Mouse (Mus musculus): ENCODE results near the gene Xrn2.
A peak's percentile ranks its signal among the peaks of the same experiment; 100 is the strongest.
"Not testable (repeated sequence)": the region's sequence is repeated elsewhere in the genome, so short reads cannot be mapped to it uniquely, and the experiment has no call there.

Xrn2 gene

GRCm38 (mm10) chr2:147012623-147013184, at the start of gene Xrn2:
Gene Xrn2 (plus strand): TSS chr2:147012996.
- DNase-seq (ENCODE audit: low read depth, low spot score) = peak; percentile 95

DNA sequence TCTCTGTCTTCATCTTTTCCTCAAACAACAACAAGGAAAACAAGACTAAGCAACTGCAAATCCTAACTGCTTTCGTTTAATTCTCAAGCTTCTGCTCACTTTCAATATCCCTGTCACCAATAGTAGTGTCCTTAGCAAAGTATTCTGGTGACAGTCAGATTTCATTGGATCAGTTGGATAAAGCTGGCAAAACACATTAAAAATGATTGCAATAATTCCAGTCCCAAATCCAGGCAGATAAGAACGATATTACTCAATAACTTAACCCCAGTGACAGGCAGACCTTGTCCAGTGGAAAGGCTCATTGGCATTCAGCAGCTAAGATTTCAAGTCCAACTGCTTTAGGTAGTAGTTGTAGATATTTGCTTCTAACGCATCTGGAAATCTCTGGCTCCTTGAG, 37.8 kb upstream of the Xrn2 start:
- no peak for DNase-seq (ENCODE audit: low read depth, low spot score)

- no peak for DNase-seq (ENCODE audit: low read depth, low spot score)
Measured at GRCm38 (mm10) chr2:146975453-146976028, 37.3 kb upstream of the Xrn2 start.

DNA sequence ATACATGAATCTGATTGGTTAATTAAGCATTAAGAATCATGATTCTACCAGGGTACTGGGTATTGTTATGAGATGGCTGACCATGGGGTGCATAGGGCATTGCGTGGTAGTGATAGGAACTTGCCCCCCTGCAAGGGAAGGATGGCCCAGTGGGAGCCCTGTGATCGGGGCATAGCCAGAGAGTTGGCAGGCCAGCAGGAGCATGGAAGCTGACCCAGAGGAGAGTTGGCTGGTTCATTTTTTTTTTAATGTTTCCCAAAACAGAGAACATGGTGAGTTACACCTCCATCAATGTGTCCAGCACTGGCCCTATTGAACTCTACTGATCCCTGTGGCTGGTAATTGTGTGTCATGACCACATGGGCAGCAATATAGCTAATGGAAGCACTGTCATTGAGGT, 30.0 kb upstream of the Xrn2 start:
- DNase-seq (ENCODE audit: low read depth, low spot score) = no peak

GRCm38 (mm10) chr2:146984831-146985230, 28.0 kb upstream of the Xrn2 start:
- DNase-seq (ENCODE audit: low read depth, low spot score) = no peak

DNA sequence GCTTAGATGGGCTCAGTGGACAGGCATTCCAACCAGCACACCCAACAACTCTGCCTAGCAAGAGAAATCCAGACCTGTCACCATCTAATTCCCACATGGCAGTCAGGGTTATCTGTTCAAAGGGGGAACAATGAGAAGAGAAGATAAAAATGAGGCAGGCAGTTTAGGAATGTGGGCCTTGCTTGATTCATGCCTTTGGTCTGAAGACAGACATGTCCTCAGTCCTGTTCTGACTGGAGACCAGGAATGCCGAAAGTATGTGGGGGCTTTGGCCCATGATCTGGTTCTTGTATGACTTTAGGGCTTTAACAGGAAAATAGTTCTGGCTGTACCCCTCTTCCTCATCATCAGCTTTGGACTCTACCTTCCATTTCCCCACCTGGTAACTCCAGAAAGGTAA, 27.0 kb upstream of the Xrn2 start:
- DNase-seq (ENCODE audit: low read depth, low spot score) = no peak

GRCm38 (mm10) chr2:146986429-146986828, 26.4 kb upstream of the Xrn2 start:
- DNase-seq (ENCODE audit: low read depth, low spot score) = no peak

- no peak for DNase-seq (ENCODE audit: low read depth, low spot score)
Measured at GRCm38 (mm10) chr2:147007265-147007664, 5.5 kb upstream of the Xrn2 start.

GRCm38 (mm10) chr2:147009084-147009483, 3.7 kb upstream of the Xrn2 start:
- no peak for DNase-seq (ENCODE audit: low read depth, low spot score)

DNA sequence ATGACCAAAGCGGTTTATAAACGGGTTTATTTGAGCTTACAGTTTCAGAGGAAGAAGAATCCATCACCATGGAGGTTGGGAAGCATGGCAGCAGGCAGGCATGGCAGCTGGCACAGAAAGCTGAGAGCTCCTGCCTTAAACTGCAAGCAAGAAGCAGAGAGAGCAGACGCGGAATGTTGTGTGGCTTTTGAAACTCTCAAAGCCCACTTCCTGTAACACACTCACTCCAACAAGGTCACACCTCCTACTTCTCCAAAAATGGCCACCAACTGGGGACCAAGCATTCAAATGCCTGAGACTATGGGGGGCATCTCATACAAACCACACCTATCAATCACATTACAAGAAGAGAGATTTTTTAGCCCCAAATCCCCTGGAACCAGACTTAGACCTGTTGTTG, 2.7 kb upstream of the Xrn2 start:
- DNase-seq (ENCODE audit: low read depth, low spot score) = peak; percentile 61

- DNase-seq (ENCODE audit: low read depth, low spot score) = peak; percentile 44
Measured at GRCm38 (mm10) chr2:147010952-147011351, 1.8 kb upstream of the Xrn2 start.

- peak; percentile 97 for DNase-seq (ENCODE audit: low read depth, low spot score)
Measured at GRCm38 (mm10) chr2:147011474-147012140, 1.2 kb upstream of the Xrn2 start.

GRCm38 (mm10) chr2:147012141-147012622, 614 bp upstream of the Xrn2 start:
- peak; percentile 21 for DNase-seq (ENCODE audit: low read depth, low spot score)

GRCm38 (mm10) chr2:147013194-147013969, 586 bp downstream of the Xrn2 start:
- peak; percentile 86 for DNase-seq (ENCODE audit: low read depth, low spot score)

DNA sequence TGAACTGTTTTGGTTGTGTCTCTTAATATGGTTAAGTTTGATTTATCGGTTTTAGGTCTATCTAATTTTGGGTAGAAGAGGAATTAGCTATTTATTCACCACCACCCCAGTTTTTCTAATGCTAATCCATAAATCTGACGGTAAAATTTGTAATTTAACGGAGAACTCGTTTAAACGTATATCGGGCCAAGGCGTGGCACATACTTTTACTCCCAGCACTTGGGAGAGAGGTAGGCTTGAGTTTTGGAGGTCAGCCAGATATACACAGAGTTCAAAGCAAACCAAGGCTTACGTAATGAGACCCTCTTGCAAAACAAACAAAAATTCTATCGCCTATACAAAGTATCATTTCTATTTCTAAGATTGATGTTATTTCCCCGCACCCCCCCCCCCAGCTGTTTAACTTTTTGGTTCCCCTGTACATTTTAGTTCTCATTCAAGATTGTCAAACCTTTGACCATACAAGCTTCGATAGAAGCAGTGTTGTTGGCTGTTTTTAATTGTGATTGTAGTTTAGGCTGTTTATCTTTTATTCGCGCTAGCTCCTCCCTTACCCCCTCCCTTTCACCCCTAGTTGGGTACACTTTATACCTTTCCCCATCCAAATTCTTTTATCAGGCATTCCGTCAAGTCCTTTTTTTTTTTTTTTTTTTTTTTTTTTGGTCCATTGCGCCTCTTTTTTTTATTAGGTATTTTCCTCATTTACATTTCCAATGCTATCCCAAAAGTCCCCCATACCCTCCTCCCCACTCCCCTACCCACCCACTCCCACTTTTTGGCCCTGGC, 1.5 kb downstream of the Xrn2 start:
- DNase-seq (ENCODE audit: low read depth, low spot score) = peak; percentile 27

GRCm38 (mm10) chr2:147022041-147022440, 9.2 kb downstream of the Xrn2 start:
- not testable (repeated sequence) for DNase-seq (ENCODE audit: low read depth, low spot score)

GRCm38 (mm10) chr2:147023067-147023466, 10.3 kb downstream of the Xrn2 start:
- no peak for DNase-seq (ENCODE audit: low read depth, low spot score)

- no peak for DNase-seq (ENCODE audit: low read depth, low spot score)
Measured at GRCm38 (mm10) chr2:147023560-147023959, 10.8 kb downstream of the Xrn2 start.

DNA sequence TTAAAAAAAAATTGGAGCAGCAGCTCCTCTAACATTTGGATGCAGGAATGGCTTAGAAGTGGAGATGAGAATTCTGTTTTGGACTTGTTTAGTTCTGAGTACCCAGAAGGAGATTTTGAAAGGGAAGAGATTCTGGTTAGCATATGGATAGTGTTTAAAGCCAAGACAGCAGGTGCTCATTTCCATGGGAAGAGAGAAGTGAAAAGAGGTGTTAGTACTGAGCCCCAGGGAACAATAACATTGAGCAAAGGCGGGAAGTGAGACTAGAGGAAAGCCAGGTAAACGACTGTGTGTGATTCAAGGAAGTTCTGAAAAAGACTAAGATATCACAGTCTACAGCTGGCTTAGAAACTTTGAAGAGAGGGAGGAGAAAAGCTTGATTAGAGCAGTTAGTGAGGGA, 20.3 kb downstream of the Xrn2 start:
- DNase-seq (ENCODE audit: low read depth, low spot score) = peak; percentile 88

- no peak for DNase-seq (ENCODE audit: low read depth, low spot score)
Measured at GRCm38 (mm10) chr2:147035864-147036263, 23.1 kb downstream of the Xrn2 start.

GRCm38 (mm10) chr2:147047051-147047450, 34.3 kb downstream of the Xrn2 start:
- no peak for DNase-seq (ENCODE audit: low read depth, low spot score)

Data from ES-CJ7 (cell line).